Mouse (Mus musculus): ENCODE results near the gene Napsa. TPM values are rescaled to one million over a fixed set of nuclear protein-coding genes. Genes with fewer than 3 reads are reported as not detected.

Napsa gene
- polyA plus RNA-seq, 1 experiment from 2014 or later: 0.33 TPM

GRCm38 (mm10) chr7:44588338-44588737, 16.2 kb downstream of the Napsa start:
- 13% methylated on average over 12 of the region's 12 CpGs for WGBS
- Histone ChIP-seq H3K9ac (ENCODE audit: low read length) (peak overlapping the region; percentile 37), H3K27me3 (ENCODE audit: control insufficient read depth, insufficient read depth, low read length) (peaks cover 43% of the 10 kb centered on the region), H3K4me1 (ENCODE audit: control insufficient read depth, insufficient read depth, low read length) (peaks cover 35% of the 10 kb centered on the region), H3K4me2 (peak overlapping the region; percentile 99), H3K9me3 (ENCODE audit: control insufficient read depth, low read length) (no peaks in the 10 kb centered on the region), H3K27ac (ENCODE audit: low read depth, low read length) (no peak overlapping the region), H3K4me3 (ENCODE audit: low read depth, low read length) (peak overlapping the region; percentile 22), H3K36me3 (ENCODE audit: control insufficient read depth, insufficient read depth, low read length) (no peaks in the 10 kb centered on the region)
- ATAC-seq (ENCODE audit: low FRiP score) (no peak), DNase-seq (ENCODE audit: low spot score, missing footprints) (peak; percentile 77)

- peak overlapping the region; percentile 22 for H3K4me3 ChIP-seq (ENCODE audit: low read depth, low read length)
- no peak overlapping the region for H3K27ac ChIP-seq (ENCODE audit: low read depth, low read length)
These were observed 17.0 kb downstream of the Napsa start for GRCm38 (mm10) chr7:44589149-44589548.

GRCm38 (mm10) chr7:44589946-44590345, 17.8 kb downstream of the Napsa start:
- DNase-seq (ENCODE audit: low spot score, missing footprints): no peak
- no peak overlapping the region for H3K27ac ChIP-seq (ENCODE audit: low read depth, low read length)
- 2% methylated on average over 13 of the region's 13 CpGs for WGBS
- H3K9me3 ChIP-seq (ENCODE audit: control insufficient read depth, low read length): no peaks in the 10 kb centered on the region
- peaks cover 44% of the 10 kb centered on the region for H3K27me3 ChIP-seq (ENCODE audit: control insufficient read depth, insufficient read depth, low read length)
- no peaks in the 10 kb centered on the region for H3K36me3 ChIP-seq (ENCODE audit: control insufficient read depth, insufficient read depth, low read length)
- peak overlapping the region; percentile 99 for H3K4me2 ChIP-seq
- H3K4me3 ChIP-seq (ENCODE audit: low read depth, low read length): peak overlapping the region; percentile 61
- no peak for ATAC-seq (ENCODE audit: low FRiP score)
- H3K9ac ChIP-seq (ENCODE audit: low read length): no peak overlapping the region
- peaks cover 44% of the 10 kb centered on the region for H3K4me1 ChIP-seq (ENCODE audit: control insufficient read depth, insufficient read depth, low read length)

More at GRCm38 (mm10) chr7:44589149-44589548, 17.0 kb downstream of the Napsa start:
- DNase-seq (ENCODE audit: low spot score, missing footprints) (peak; percentile 98), ATAC-seq (ENCODE audit: low FRiP score) (peak; percentile 43)
- H3K9me3 ChIP-seq (ENCODE audit: control insufficient read depth, low read length): no peaks in the 10 kb centered on the region
- no peaks in the 10 kb centered on the region for H3K36me3 ChIP-seq (ENCODE audit: control insufficient read depth, insufficient read depth, low read length)
- peaks cover 43% of the 10 kb centered on the region for H3K4me1 ChIP-seq (ENCODE audit: control insufficient read depth, insufficient read depth, low read length)
- H3K9ac ChIP-seq (ENCODE audit: low read length): peak overlapping the region; percentile 37; the same call in 1 of the 2 replicates
- WGBS: 0% methylated on average over 33 of the region's 33 CpGs
- peaks cover 44% of the 10 kb centered on the region for H3K27me3 ChIP-seq (ENCODE audit: control insufficient read depth, insufficient read depth, low read length)
- H3K4me2 ChIP-seq: peak overlapping the region; percentile 99

- ATAC-seq (ENCODE audit: low FRiP score): peak; percentile 89
- H3K9me3 ChIP-seq (ENCODE audit: control insufficient read depth, low read length): no peaks in the 10 kb centered on the region
- peak within 1 kb of the TSS; percentile 99 for H3K4me2 ChIP-seq
- H3K36me3 ChIP-seq (ENCODE audit: control insufficient read depth, insufficient read depth, low read length): no peaks in the 10 kb centered on the region
- no peak within 1 kb of the TSS; the same call in 1 of the 2 replicates for H3K27ac ChIP-seq (ENCODE audit: low read depth, low read length)
- H3K4me1 ChIP-seq (ENCODE audit: control insufficient read depth, insufficient read depth, low read length): peaks cover 44% of the 10 kb centered on the region
- DNase-seq (ENCODE audit: low spot score, missing footprints): peak; percentile 97
- WGBS: under 1% methylated on average over 80 of the region's 80 CpGs
- H3K9ac ChIP-seq (ENCODE audit: low read length): peak within 1 kb of the TSS; percentile 54
- H3K27me3 ChIP-seq (ENCODE audit: control insufficient read depth, insufficient read depth, low read length): peaks cover 44% of the 10 kb centered on the region
- H3K4me3 ChIP-seq (ENCODE audit: low read depth, low read length): peak within 1 kb of the TSS; percentile 61
These were observed 18.5 kb downstream of the Napsa start, which contains the start of gene Kcnc3 for GRCm38 (mm10) chr7:44590402-44591347. Gene Kcnc3, plus strand, starts transcription at chr7:44590664.

GRCm38 (mm10) chr7:44591348-44592116, 19.4 kb downstream of the Napsa start:
- under 1% methylated on average over 60 of the region's 60 CpGs for WGBS
- peak overlapping the region; percentile 54 for H3K9ac ChIP-seq (ENCODE audit: low read length)
- H3K4me3 ChIP-seq (ENCODE audit: low read depth, low read length): peak overlapping the region; percentile 61
- H3K4me2 ChIP-seq: peak overlapping the region; percentile 99
- H3K9me3 ChIP-seq (ENCODE audit: control insufficient read depth, low read length): no peaks in the 10 kb centered on the region
- peak; percentile 94 for DNase-seq (ENCODE audit: low spot score, missing footprints)
- ATAC-seq (ENCODE audit: low FRiP score): no peak
- H3K27me3 ChIP-seq (ENCODE audit: control insufficient read depth, insufficient read depth, low read length): peaks cover 44% of the 10 kb centered on the region
- H3K27ac ChIP-seq (ENCODE audit: low read depth, low read length): no peak overlapping the region
- H3K4me1 ChIP-seq (ENCODE audit: control insufficient read depth, insufficient read depth, low read length): peaks cover 44% of the 10 kb centered on the region
- no peaks in the 10 kb centered on the region for H3K36me3 ChIP-seq (ENCODE audit: control insufficient read depth, insufficient read depth, low read length)

- H3K36me3 ChIP-seq (ENCODE audit: control insufficient read depth, insufficient read depth, low read length): no peaks in the 10 kb centered on the region
- H3K4me3 ChIP-seq (ENCODE audit: low read depth, low read length): no peak overlapping the region
- WGBS: 4% methylated on average over 15 of the region's 15 CpGs
- no peak overlapping the region for H3K27ac ChIP-seq (ENCODE audit: low read depth, low read length)
- DNase-seq (ENCODE audit: low spot score, missing footprints) (no peak), ATAC-seq (ENCODE audit: low FRiP score) (no peak)
- peaks cover 35% of the 10 kb centered on the region for H3K27me3 ChIP-seq (ENCODE audit: control insufficient read depth, insufficient read depth, low read length)
- H3K4me1 ChIP-seq (ENCODE audit: control insufficient read depth, insufficient read depth, low read length): peaks cover 37% of the 10 kb centered on the region
- H3K4me2 ChIP-seq: peak overlapping the region; percentile 41; the same call in 1 of the 2 replicates
- no peak overlapping the region for H3K9ac ChIP-seq (ENCODE audit: low read length)
- H3K9me3 ChIP-seq (ENCODE audit: control insufficient read depth, low read length): no peaks in the 10 kb centered on the region
These were observed 20.9 kb downstream of the Napsa start for GRCm38 (mm10) chr7:44593051-44593450.

- no peaks in the 10 kb centered on the region for H3K9me3 ChIP-seq (ENCODE audit: control insufficient read depth, low read length)
- H3K4me1 ChIP-seq (ENCODE audit: control insufficient read depth, insufficient read depth, low read length): peaks cover 30% of the 10 kb centered on the region
- WGBS: 0% methylated on average over 22 of the region's 22 CpGs
- H3K9ac ChIP-seq (ENCODE audit: low read length): peak overlapping the region; percentile 27; the same call in 1 of the 2 replicates
- ATAC-seq (ENCODE audit: low FRiP score) (peak; percentile 73), DNase-seq (ENCODE audit: low spot score, missing footprints) (peak; percentile 100)
- peak overlapping the region; percentile 35; the same call in 1 of the 2 replicates for H3K27ac ChIP-seq (ENCODE audit: low read depth, low read length)
- no peaks in the 10 kb centered on the region for H3K36me3 ChIP-seq (ENCODE audit: control insufficient read depth, insufficient read depth, low read length)
- peaks cover 28% of the 10 kb centered on the region for H3K27me3 ChIP-seq (ENCODE audit: control insufficient read depth, insufficient read depth, low read length)
- H3K4me3 ChIP-seq (ENCODE audit: low read depth, low read length): no peak overlapping the region
- peak overlapping the region; percentile 41 for H3K4me2 ChIP-seq
These were observed 21.6 kb downstream of the Napsa start for GRCm38 (mm10) chr7:44593775-44594174.

GRCm38 (mm10) chr7:44594291-44594690, 22.1 kb downstream of the Napsa start:
- WGBS: 68% methylated on average over 6 of the region's 6 CpGs
- Histone ChIP-seq H3K9me3 (ENCODE audit: control insufficient read depth, low read length) (no peaks in the 10 kb centered on the region), H3K27ac (ENCODE audit: low read depth, low read length) (peak overlapping the region; percentile 35; the same call in 1 of the 2 replicates), H3K4me3 (ENCODE audit: low read depth, low read length) (no peak overlapping the region), H3K4me2 (peak overlapping the region; percentile 41), H3K9ac (ENCODE audit: low read length) (peak overlapping the region; percentile 27; the same call in 1 of the 2 replicates), H3K27me3 (ENCODE audit: control insufficient read depth, insufficient read depth, low read length) (peaks cover 28% of the 10 kb centered on the region), H3K36me3 (ENCODE audit: control insufficient read depth, insufficient read depth, low read length) (no peaks in the 10 kb centered on the region), H3K4me1 (ENCODE audit: control insufficient read depth, insufficient read depth, low read length) (peaks cover 30% of the 10 kb centered on the region)
- ATAC-seq (ENCODE audit: low FRiP score): no peak
- DNase-seq (ENCODE audit: low spot score, missing footprints): no peak

Data from midbrain, embryonic 11.5 days (tissue).